Mouse (Mus musculus) liver, embryonic 13.5 days (tissue): ENCODE measurements around the gene Cd7. TPM values are rescaled to one million over a fixed set of nuclear protein-coding genes. Genes with fewer than 3 reads are reported as not detected.
"Not testable (repeated sequence)": the region's sequence is repeated elsewhere in the genome, so short reads cannot be mapped to it uniquely, and the experiment has no call there.

ENCODE experiments used
- ATAC-seq: fragments of 200-750 bp; cut with Nextera tagmentation; 2 replicates; pipeline ENCODE4 v1.8.0; 2017; ENCODE audit warnings: low read depth, mild to moderate bottlenecking, moderate number of reproducible peaks, moderate library complexity
- DNase-seq: peaks from one replicate; pipeline ENCODE4 v3.0.0; 2022
- H3K27ac ChIP-seq: fragments of 300-500 bp; sonication (generic); 2 replicates; pipeline ENCODE4 v1.5.1; 2015; ENCODE audit warnings: moderate library complexity, mild to moderate bottlenecking, inconsistent platforms
- H3K27me3 ChIP-seq: fragments of 300-500 bp; sonication (generic); 2 replicates; pipeline ENCODE4 v1.6.1; 2015; ENCODE audit warnings: mild to moderate bottlenecking, inconsistent platforms
- H3K36me3 ChIP-seq: fragments of 300-500 bp; sonication (generic); 2 replicates; pipeline ENCODE4 v1.6.1; 2015; ENCODE audit warnings: mild to moderate bottlenecking, inconsistent platforms
- H3K4me1 ChIP-seq: fragments of 300-500 bp; sonication (generic); replicated peaks from 2 replicates; pipeline ENCODE4 v1.6.1; 2015; ENCODE audit warnings: inconsistent platforms
- H3K4me2 ChIP-seq: fragments of 300-500 bp; sonication (generic); 2 replicates; pipeline ENCODE4 v1.6.1; 2015; ENCODE audit warnings: inconsistent platforms, mild to moderate bottlenecking, moderate library complexity
- H3K4me3 ChIP-seq: fragments of 300-500 bp; sonication (generic); replicated peaks from 2 replicates; pipeline ENCODE4 v1.5.1; 2015; ENCODE audit warnings: mild to moderate bottlenecking, inconsistent platforms
- H3K9ac ChIP-seq: fragments of 300-500 bp; sonication (generic); 2 replicates; pipeline ENCODE4 v1.6.1; 2015; ENCODE audit warnings: mild to moderate bottlenecking, inconsistent platforms
- H3K9me3 ChIP-seq: fragments of 300-500 bp; sonication (generic); replicated peaks from 2 replicates; pipeline ENCODE4 v1.6.1; 2016; ENCODE audit warnings: inconsistent platforms
- WGBS: fragments of 180-500 bp; shearing (Covaris S2); methylation state at CpG from one replicate; pipeline ENCODE4 v1.1.7; 2015; ENCODE audit not compliant: insufficient replicate concordance; 5-methylcytosine and 5-hydroxymethylcytosine counted together
- polyA plus RNA-seq: library from polyadenylated mRNA; unstranded; fragments of >200 nt; fragmentation: Nextera tagmentation; extraction: Ambion mirVana; gene quantifications from 2 replicates; pipeline ENCODE4 v1.2.1, GENCODE M21; 2015

Cd7 gene
- polyA plus RNA-seq: 0.39 and 0.53 TPM in 2 replicates

DNA sequence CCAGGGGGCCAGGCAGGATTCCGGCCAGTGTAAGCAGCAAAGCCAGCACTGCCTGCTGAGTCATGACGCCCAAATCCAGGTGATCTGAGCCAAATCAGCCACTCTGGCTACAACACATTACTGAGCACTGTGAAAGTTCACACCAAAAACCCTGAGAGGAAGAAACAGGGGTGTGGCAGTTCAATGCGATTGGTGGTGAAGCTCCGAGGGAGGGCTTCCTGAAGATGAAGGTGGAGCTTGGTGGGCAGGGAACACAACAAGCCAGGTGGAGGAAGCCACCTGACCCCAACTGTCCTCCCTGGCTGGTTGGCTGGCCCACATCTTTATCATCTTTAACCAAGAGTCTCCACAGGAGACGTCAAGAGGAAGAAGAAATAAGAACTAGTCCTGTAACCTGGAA, at the start of gene Cd7:
Cd7 (minus strand) TSS at position 117 of the 400 bp plus-strand sequence.
- no peak within 1 kb of the TSS for H3K9ac ChIP-seq
- ATAC-seq: no peak
- WGBS: 38% methylated on average over 5 of the region's 5 CpGs

DNA sequence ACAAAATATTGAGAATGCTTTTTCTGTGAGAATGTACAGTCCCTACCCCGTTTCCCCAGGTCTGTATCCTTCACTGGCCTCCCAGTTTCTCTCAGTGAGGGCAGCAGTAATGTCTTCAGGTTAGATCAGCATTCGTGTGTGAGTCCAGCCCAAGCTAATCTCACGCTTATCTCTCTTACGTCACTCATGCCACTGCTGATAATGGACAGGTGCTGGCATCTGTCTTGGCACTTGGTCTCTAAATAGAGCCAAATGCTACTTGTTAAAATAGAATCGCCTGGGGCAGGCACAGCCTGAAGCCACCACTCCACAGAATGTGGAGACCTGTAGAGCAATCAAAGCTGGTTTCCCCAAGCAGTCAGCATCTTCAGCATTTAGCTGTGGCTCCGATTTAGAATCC, 49.8 kb upstream of the Cd7 start:
- Histone ChIP-seq H3K27ac (no peak overlapping the region), H3K27me3 (no peaks in the 10 kb centered on the region), H3K4me2 (no peak overlapping the region), H3K4me1 (no peaks in the 10 kb centered on the region), H3K4me3 (no peak overlapping the region), H3K9me3 (no peaks in the 10 kb centered on the region), H3K9ac (no peak overlapping the region), H3K36me3 (no peaks in the 10 kb centered on the region)
- ATAC-seq: no peak
- 60% methylated on average over 6 of the region's 6 CpGs for WGBS
- DNase-seq: no peak

More for the DNA sequence above, at the start of gene Cd7:
- no peak within 1 kb of the TSS for H3K27ac ChIP-seq
- peaks cover 9% of the 10 kb centered on the region; the same call in 1 of the 2 replicates for H3K27me3 ChIP-seq
- DNase-seq: no peak
- no peaks in the 10 kb centered on the region for H3K4me1 ChIP-seq
- H3K9me3 ChIP-seq: no peaks in the 10 kb centered on the region
- H3K4me3 ChIP-seq: no peak within 1 kb of the TSS
- H3K4me2 ChIP-seq: no peak within 1 kb of the TSS
- H3K36me3 ChIP-seq: no peaks in the 10 kb centered on the region

DNA sequence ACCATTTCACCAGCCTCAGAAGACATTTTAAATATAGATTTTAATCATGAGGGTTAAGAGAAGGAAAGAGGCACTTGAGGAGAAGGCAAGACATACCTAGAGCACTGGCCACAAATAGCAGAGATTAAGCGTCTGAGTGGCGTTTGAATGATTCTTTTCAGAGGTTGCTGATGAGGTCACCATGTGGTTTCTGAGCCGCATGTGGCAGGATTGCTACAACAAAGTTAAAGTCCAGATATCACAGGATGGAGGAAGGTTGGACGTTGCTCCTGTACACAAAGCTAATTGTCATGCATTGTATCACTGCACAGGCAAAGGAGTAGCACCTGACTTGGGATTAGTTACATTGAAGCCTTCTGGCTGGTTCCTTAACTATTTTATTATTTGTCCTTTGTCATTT, 47.1 kb upstream of the Cd7 start:
- WGBS: 23% methylated on average over 4 of the region's 4 CpGs
- ATAC-seq (0 out of 2 replicates have a peak, but pooled peaks have one; percentile 40), DNase-seq (no peak)
- Histone ChIP-seq H3K9me3 (no peaks in the 10 kb centered on the region), H3K4me1 (peaks cover 13% of the 10 kb centered on the region), H3K4me3 (no peak overlapping the region), H3K27ac (peak overlapping the region; percentile 14; the same call in 1 of the 2 replicates), H3K27me3 (no peaks in the 10 kb centered on the region), H3K4me2 (peak overlapping the region; percentile 19; the same call in 1 of the 2 replicates), H3K9ac (no peak overlapping the region; the same call in 1 of the 2 replicates), H3K36me3 (no peaks in the 10 kb centered on the region)

DNA sequence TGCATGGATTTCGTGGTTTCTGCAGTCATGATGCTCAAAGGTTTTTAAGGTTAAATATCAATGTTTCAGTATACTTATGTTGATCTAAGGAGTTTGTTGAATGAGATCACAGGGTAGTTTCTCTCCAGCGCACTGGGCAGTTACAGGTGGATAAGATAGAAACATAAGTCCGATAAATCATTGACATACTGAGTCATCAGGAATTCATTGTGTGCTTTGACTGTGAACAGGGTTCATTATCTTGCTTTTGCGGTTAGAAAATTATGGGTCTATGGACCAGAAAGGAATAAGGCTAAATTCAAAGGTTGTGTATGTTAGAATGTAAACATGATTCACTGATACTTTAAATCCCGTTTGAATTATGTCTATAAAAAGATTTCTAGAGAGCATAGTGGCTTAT, 46.0 kb upstream of the Cd7 start:
- no peak for ATAC-seq
- no peaks in the 10 kb centered on the region for H3K27me3 ChIP-seq
- H3K9me3 ChIP-seq: no peaks in the 10 kb centered on the region
- 49% methylated on average over 5 of the region's 5 CpGs for WGBS
- peak overlapping the region; percentile 8; the same call in 1 of the 2 replicates for H3K9ac ChIP-seq
- H3K4me2 ChIP-seq: peak overlapping the region; percentile 19; the same call in 1 of the 2 replicates
- H3K27ac ChIP-seq: no peak overlapping the region
- no peak overlapping the region for H3K4me3 ChIP-seq
- no peak for DNase-seq
- peaks cover 13% of the 10 kb centered on the region for H3K4me1 ChIP-seq
- H3K36me3 ChIP-seq: no peaks in the 10 kb centered on the region

DNA sequence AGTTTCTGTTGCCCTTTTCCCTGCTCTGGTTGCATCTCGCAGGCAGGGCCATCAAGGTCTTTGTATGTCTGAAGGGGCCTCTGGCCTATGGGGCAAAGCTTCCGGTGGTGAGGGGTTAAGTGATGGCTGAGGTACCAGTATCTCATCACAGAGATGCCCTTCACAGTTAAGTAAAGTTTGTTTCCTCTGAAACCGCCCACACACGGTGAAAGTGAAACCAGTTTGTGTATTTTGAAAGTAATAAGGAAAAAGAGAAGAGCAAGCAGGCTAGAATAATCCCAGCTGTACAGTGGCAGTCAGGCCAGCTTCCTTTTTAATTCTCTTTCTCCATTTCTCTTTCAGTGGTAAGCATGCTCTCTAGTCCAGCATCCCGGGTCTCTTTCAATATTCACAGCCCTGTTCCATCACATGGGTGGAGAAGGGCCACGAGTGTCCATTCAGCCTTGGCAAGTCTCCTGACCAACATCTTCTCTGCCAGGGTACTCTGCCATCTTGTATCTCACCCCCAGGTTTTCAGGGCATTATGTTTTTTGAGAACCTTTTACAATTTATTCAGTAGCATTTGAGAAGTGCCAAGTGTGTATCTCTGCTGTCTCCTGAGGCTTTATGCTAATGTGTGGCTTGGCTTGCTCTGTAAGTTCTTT, 43.8 kb upstream of the Cd7 start:
- no peaks in the 10 kb centered on the region for H3K9me3 ChIP-seq
- H3K27me3 ChIP-seq: no peaks in the 10 kb centered on the region
- peaks cover 13% of the 10 kb centered on the region for H3K4me1 ChIP-seq
- H3K9ac ChIP-seq: no peak overlapping the region
- WGBS: 32% methylated on average over 6 of the region's 6 CpGs
- ATAC-seq (no peak), DNase-seq (no peak)
- no peak overlapping the region for H3K27ac ChIP-seq
- H3K4me3 ChIP-seq: no peak overlapping the region
- no peak overlapping the region for H3K4me2 ChIP-seq
- H3K36me3 ChIP-seq: no peaks in the 10 kb centered on the region

DNA sequence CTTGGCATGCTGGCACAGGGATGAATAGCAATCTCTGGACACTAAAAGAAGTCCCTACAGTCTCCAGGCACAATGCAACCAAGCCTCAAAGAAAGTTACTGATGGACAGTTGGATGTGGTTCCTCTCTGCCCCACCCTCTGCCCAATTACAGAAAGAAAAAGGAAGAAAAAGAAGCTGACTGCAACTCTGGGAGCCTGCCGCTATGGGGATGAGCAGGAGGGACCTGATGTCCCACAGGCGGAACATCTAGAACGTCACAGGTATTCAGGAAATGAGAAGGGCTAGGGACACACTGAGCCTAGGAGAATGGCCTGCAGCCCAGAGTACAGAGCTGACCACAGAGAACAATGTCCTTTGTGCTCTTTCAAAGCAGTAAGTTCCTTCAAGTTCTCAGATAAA, 43.0 kb upstream of the Cd7 start:
- H3K4me3 ChIP-seq: no peak overlapping the region
- H3K9me3 ChIP-seq: no peaks in the 10 kb centered on the region
- no peaks in the 10 kb centered on the region for H3K27me3 ChIP-seq
- ATAC-seq (no peak), DNase-seq (no peak)
- H3K9ac ChIP-seq: no peak overlapping the region
- no peak overlapping the region for H3K27ac ChIP-seq
- peaks cover 13% of the 10 kb centered on the region for H3K4me1 ChIP-seq
- 47% methylated on average over 3 of the region's 3 CpGs for WGBS
- H3K36me3 ChIP-seq: no peaks in the 10 kb centered on the region
- no peak overlapping the region for H3K4me2 ChIP-seq

DNA sequence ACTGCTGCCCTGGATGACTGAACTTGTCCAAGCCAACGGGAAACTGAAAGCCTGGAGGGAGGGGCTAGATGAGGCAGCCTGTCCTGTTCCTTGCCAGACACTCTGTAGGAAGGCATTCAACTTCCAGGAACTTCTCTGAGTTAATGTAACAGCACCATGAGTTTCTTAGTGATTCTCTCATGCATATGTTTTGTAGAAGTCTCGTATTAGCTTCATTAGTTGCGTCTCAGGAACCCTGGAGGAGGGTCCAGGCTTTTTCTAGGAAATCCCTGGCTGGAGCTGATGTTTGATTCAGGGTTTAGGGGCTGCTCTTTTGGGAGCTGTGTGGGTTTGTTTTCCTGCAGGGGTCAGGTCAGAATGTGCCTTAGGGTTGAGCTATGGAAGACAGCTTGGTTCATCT, 41.9 kb upstream of the Cd7 start, which contains the start of gene Sectm1a:
Sectm1a (minus strand) TSS at position 101 of the 400 bp plus-strand sequence.
- Histone ChIP-seq H3K27me3 (no peaks in the 10 kb centered on the region), H3K9ac (no peak within 1 kb of the TSS), H3K4me2 (no peak within 1 kb of the TSS), H3K4me1 (peaks cover 13% of the 10 kb centered on the region), H3K36me3 (no peaks in the 10 kb centered on the region), H3K4me3 (no peak within 1 kb of the TSS), H3K27ac (no peak within 1 kb of the TSS), H3K9me3 (no peaks in the 10 kb centered on the region)
- DNase-seq (no peak), ATAC-seq (no peak)
- 54% methylated on average over 3 of the region's 3 CpGs for WGBS

DNA sequence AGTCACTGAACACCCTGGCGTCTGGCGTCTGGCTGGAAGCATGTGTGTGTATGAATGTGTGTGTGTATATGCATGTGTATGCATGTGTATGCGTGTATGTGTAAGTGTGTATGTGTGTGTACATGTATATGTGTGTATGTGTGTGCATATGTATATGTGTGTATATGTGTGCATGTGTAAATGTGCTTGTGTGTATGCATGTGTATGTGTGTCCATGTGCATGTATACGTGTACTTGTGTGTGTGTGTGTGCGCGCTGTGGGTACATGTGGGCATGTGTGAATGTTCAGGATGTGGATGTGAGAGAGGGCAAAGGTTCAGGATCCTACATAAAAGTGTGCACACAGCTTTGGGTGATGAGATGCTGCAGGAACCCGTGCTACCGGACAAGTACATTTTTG, 41.1 kb upstream of the Cd7 start:
- no peak for DNase-seq
- H3K9me3 ChIP-seq: no peaks in the 10 kb centered on the region
- H3K9ac ChIP-seq: no peak overlapping the region
- no peak for ATAC-seq
- peaks cover 13% of the 10 kb centered on the region for H3K4me1 ChIP-seq
- H3K4me3 ChIP-seq: no peak overlapping the region
- H3K27ac ChIP-seq: no peak overlapping the region
- 0 out of 2 replicates have a peak, but pooled peaks cover under 1% of the 10 kb centered on the region for H3K27me3 ChIP-seq
- WGBS: 81% methylated on average over 8 of the region's 8 CpGs
- no peak overlapping the region for H3K4me2 ChIP-seq
- H3K36me3 ChIP-seq: no peaks in the 10 kb centered on the region

DNA sequence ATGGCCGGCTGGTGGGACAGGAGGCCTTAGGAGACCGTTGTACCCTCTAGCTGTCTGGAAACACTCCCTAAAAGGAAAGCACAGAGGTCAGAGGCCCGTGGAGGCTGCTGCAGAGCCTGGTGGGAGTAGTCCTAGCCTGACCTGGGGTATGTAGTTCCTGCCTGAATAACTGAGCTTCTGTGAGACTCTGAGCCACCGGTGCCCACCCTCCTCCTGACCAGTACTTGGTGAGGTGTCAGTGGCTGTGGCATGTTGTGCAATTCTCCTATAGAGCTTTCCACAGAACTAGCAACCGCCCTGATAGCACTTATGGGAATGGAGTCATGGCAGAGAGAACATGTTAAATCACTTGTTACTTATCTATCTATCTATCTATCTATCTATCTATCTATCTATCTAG, 36.4 kb upstream of the Cd7 start:
- Histone ChIP-seq H3K36me3 (no peaks in the 10 kb centered on the region), H3K4me3 (no peak overlapping the region), H3K9me3 (no peaks in the 10 kb centered on the region), H3K4me1 (no peaks in the 10 kb centered on the region), H3K27me3 (0 out of 2 replicates have a peak, but pooled peaks cover 3% of the 10 kb centered on the region), H3K27ac (no peak overlapping the region), H3K4me2 (no peak overlapping the region), H3K9ac (no peak overlapping the region)
- no peak for DNase-seq
- 59% methylated on average over 5 of the region's 5 CpGs for WGBS
- no peak for ATAC-seq

DNA sequence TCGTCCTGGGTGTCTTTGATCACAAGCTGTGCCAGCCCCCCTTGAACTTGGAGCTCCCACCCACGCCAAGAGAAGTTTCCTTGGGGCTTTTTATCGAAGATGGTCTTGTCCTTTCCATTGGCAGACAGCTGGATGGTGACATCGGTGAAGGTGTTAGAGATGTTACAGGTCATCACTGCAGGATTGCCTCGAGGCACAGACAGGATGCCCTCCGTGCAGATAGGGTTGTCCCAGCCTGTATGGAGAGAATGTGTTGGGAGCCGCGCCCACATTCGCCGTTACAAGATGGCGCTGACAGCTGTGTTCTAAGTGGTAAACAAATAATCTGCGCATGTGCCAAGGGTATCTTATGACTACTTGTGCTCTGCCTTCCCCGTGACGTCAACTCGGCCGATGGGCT, 30.4 kb upstream of the Cd7 start:
- H3K4me3 ChIP-seq, H3K27ac ChIP-seq, H3K4me1 ChIP-seq, ATAC-seq, H3K4me2 ChIP-seq, H3K9ac ChIP-seq, H3K9me3 ChIP-seq, H3K27me3 ChIP-seq, H3K36me3 ChIP-seq, DNase-seq: not testable (repeated sequence)
- WGBS: 79% methylated on average over 12 of the region's 16 CpGs

DNA sequence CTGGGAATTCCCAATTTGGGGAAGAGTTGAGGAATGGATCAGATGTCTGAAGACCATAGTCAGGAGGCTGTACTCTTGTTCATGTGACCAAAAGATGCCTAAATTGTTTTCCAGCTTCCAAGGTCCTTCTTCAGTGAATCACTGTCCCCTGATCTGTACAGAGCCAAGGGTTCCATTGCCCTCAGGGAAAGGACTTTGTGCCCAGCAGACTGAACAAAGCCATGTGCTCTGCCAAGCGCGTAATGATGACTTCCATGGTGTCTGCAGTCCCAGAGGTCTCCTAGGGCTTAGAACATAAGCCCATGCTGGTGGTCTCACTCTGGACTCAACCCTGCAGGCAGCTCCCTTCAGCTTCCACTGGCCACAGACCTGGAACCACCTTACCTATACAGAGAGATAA, 28.7 kb upstream of the Cd7 start:
- no peak for DNase-seq
- Histone ChIP-seq H3K36me3 (no peaks in the 10 kb centered on the region), H3K9ac (no peak overlapping the region), H3K4me2 (no peak overlapping the region), H3K4me3 (no peak overlapping the region), H3K4me1 (no peaks in the 10 kb centered on the region), H3K9me3 (no peaks in the 10 kb centered on the region), H3K27ac (no peak overlapping the region), H3K27me3 (no peaks in the 10 kb centered on the region)
- 84% methylated on average over 2 of the region's 2 CpGs for WGBS
- no peak for ATAC-seq

DNA sequence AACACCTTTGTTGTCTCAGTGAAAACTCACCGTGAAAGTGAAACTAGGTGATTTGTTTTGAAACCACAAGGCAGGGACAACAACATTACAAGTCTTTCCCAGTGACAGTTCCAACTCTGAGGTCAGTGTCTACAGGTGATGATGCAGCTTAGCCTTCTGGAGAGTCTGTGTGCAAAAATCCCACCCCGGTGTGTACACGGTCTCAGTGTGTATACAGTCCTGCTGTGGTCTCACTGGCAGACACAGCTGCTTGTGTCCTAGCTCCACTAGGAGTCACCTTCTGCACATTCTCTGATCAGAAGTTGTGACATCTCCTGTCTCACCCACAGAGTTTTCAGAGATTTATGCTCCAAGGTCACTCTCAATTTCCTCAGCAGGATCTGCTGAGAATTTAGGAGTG, 25.0 kb upstream of the Cd7 start:
- Histone ChIP-seq H3K9me3 (no peaks in the 10 kb centered on the region), H3K27ac (no peak overlapping the region), H3K4me1 (no peaks in the 10 kb centered on the region), H3K27me3 (no peaks in the 10 kb centered on the region), H3K9ac (no peak overlapping the region), H3K4me3 (no peak overlapping the region), H3K36me3 (no peaks in the 10 kb centered on the region), H3K4me2 (no peak overlapping the region)
- ATAC-seq (no peak), DNase-seq (no peak)
- 69% methylated on average over 3 of the region's 3 CpGs for WGBS
